Mouse (Mus musculus): ENCODE results near the gene Ptpn11. TPM values are rescaled to one million over a fixed set of nuclear protein-coding genes. Genes with fewer than 3 reads are reported as not detected.
"Not testable (repeated sequence)": the region's sequence is repeated elsewhere in the genome, so short reads cannot be mapped to it uniquely, and the experiment has no call there.

The Ptpn11 gene
- total RNA-seq, 2 experiments from 2014 or later: 68.7 to 72.8 TPM

DNA sequence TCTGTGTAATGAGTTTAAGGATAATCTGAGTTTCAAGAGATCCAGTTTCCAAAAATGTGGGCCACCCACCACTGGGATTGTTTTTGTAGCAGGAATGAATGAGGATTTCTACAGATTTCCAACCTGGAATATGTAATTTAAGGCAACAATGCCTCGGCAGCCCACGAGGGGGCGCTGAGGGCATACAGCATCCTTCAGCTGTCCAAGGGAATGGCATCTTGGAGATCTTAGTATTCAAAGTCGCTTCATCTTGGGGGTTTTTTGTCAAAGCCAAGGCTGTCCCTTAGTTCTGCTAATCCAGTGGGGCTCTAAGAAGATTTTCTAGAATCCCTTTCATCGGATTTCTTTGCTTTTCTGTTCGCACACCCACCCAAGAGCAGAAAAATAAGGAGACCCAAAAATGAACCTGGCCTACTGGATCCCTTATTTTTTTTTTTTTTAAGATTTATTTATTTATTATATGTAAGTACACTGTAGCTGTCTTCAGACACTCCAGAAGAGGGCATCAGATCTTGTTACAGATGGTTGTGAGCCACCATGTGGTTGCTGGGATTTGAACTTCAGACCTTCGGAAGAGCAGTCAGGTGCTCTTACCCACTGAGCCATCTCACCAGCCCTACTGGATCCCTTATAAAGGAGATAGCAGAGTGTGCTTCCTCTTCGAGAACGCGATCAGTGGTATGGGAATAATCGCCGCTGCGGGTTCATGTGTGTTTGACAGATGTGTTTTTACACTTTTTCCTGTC lies 24.4 kb upstream of the Ptpn11 start:
- DNase-seq: peak; percentile 73

DNA sequence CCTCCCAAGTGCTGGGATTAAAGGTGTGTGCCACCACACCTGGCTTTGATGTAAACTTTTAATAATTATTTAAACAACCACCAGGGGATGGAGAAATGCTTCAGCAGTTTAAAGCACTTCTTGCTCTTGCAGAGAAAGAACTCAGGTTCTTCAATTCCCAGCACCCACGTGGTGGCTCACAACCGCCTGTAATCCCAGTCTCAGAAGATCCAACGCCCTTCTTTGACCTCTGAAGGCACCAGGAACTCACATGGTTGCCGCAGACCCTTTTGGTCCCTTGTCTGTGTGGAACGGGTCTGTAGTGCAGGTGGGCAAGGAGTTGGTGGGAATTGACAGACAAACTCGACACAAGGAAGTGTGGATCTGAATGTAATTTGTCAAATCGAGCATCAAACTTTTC lies 23.5 kb upstream of the Ptpn11 start:
- DNase-seq: no peak

DNA sequence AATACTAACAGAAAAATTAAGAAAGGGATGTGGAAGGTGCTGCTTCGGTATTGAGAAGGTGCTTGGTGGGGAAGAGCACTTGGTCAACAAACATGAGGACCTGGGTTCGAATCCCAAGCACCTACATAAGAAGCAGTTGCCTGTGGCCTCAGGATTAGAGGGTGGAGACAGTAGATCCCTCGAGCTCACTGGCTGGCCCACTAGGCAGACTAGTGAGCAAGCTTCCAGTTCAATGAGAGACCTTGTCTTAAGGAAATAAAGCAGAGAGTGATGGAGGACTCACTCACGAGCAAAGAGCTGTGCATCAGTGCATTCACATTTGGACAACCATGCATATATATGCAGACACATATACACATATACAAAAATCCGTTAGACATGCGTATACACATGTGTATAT lies 20.9 kb upstream of the Ptpn11 start:
- no peak for DNase-seq

DNA sequence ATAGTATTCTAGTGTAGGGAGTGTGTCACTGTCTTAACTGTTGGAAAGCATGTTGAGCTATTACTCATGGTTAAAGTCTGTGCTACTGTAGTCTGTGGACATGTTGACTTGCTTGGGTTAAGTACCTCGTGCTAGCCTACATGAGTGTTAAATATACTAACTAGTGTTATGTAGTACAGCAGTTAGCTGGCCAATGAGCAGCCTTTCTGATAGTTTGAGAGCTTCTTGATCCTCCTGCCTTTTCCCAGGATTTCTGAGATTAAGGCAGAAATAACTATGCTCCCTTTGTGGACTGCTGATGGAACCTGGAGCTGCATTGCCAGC lies 19.4 kb upstream of the Ptpn11 start:
- DNase-seq: no peak

GRCm38 (mm10) chr5:121209755-121210600 lies 18.8 kb upstream of the Ptpn11 start:
- DNase-seq: no peak

GRCm38 (mm10) chr5:121206984-121207383 lies 15.8 kb upstream of the Ptpn11 start:
- DNase-seq: no peak

- DNase-seq: no peak
These were observed 15.3 kb upstream of the Ptpn11 start for GRCm38 (mm10) chr5:121206540-121206939.

- DNase-seq: not testable (repeated sequence)
These were observed 14.4 kb upstream of the Ptpn11 start for GRCm38 (mm10) chr5:121205537-121206130.

DNA sequence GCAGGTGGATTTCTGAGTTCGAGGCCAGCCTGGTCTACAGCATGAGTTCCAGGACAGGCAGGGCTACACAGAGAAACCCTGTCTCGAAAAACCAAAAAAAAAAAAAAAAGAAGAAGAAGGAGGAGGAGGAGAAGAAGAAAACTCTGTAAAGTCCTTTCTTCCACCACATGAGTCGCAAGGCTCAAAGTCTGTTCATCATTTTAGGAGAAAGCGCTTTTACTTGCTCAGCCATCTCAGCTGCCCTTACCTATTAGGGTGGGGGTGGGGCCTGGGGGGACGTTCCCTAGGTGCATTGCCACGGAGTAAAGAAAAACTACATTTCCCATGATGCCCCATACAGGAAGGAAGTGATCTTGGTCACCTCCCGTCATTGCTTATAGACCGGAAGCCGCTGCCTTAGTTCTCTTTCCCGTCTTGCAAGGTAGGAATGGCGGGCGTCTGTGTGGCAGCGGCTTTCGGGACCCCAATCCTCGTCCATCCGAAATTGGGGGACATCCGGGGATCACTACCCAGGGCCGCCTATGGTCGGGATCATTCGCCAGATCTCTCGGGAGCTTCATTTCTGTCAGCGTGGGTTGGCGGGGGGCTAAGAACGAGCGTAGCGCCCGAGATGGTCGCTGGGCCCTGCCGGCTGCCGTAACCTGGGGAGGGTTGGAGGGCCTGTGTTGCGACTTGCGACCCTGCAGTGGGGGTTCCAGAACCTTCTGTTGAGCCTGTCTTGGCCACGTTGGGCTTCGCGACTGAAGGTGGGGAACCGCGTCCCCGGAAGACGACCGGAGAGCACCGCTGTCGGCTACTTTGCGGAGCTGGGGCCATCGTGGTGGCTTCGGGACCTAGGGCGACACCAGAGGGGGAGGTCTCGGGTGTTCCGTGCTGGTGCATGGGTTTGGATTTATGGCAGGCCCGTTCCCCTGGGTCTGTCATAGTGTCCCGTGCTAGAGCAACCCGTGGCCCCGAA lies 13.2 kb upstream of the Ptpn11 start, which contains the start of gene Rpl6:
TSS of gene Rpl6 (plus strand) at position 350 of the 958 bp plus-strand sequence.
- peak; percentile 69 for DNase-seq

DNA sequence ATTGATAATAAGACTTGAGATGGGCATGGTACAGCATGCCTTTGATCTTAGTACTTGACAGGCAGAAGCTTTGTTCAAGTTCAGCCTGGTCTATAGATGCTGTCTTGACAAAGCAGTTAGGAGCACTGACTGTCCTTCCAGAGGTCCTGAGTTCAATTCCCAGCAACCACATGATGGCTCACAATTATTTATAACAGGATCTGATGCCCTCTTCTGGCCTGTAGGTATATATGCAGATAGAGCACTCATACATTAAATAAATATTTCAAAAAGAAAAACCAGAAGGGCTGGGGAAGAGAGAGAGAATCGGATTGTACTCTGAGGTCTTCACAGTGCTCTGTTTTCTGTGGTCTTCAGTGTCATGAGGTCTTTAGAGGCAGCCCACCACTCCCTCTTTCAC lies 11.3 kb upstream of the Ptpn11 start:
- DNase-seq: no peak

GRCm38 (mm10) chr5:121201739-121202138 lies 10.5 kb upstream of the Ptpn11 start:
- DNase-seq: no peak

- no peak for DNase-seq
These were observed 7.2 kb upstream of the Ptpn11 start for GRCm38 (mm10) chr5:121198376-121198775.

DNA sequence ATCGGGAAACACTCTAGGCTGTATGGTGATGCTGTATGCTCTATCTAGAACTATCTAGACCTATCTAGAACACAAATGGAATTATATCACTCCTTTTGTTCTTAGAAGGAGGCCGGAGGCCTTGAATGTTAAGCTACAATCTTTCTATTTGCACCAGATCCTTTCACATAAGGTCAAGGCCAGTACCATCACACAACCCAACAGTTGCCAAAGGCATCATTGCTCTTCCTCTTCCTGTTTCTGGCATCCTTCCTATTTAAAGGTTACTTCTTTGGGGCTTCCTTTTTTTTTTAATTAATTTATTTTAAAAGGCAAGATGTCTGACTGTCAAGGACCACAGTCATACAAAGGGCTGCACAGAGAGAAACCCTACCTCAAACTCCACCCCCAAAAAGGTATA lies 6.1 kb upstream of the Ptpn11 start:
- DNase-seq: no peak

DNA sequence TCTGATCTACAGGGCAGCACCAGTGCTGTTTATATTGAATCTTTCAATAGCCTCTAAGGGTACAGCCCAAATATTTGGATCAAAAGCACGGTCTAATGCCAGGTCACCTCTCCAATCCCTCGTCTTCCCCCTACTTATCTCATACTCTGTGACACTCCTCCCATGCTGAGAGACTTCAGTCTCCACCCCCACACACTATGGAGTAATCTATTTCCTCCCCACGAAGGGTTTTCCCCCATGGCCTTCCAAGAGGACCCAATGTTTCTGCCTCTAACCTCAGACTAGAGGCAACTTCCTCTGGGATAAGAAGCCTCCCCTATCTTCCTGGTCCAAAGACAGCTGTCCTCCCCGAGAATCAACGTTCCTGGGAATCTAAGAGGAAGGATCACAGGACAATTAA lies 5.6 kb upstream of the Ptpn11 start:
- no peak for DNase-seq

- DNase-seq: no peak
These were observed 3.0 kb upstream of the Ptpn11 start for GRCm38 (mm10) chr5:121194173-121194572.

DNA sequence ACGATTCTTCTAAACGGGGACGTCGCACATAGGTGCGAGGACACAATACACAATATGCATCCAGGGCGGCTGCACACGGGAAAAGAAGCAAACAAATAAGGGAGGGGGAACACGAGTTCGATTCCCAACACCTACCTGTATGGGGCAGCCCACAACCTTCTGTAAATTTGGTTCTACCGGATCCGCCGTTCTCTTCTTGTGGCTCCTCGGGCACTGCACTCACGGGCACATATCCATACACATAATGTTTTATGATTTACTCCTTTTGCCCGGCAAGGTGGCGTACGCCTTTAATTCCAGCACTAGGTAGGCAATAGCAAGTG lies 348 bp upstream of the Ptpn11 start:
- no peak for DNase-seq

DNA sequence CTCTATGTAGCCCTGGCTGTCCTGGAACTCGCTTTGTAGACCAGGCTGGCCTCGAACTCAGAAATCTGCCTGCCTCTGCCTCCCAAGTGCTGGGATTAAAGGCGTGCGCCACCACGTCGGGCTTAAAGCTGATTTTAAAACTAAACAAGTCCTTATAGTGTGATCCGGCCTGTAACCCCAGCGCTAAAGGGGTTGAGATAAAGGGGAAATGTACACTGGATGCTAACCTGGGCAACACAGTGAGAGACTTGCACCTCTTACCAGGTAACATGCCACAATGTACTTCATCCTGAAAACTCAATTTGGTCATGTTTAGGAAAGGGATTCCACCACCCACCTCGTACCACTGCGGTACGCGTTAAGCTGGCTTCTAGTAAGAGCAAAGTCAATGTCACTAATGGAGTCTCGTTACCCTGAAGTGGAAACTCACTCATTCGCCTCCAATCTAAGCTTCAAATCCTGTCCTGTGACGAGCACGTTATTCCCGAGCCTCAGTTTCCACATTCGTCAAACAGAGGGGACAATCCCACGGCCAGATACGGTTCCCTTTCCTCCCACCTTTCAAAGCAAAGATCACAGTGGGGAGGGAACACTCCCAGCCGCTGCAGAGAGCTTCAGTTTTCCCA lies 874 bp downstream of the Ptpn11 start:
- DNase-seq: no peak

DNA sequence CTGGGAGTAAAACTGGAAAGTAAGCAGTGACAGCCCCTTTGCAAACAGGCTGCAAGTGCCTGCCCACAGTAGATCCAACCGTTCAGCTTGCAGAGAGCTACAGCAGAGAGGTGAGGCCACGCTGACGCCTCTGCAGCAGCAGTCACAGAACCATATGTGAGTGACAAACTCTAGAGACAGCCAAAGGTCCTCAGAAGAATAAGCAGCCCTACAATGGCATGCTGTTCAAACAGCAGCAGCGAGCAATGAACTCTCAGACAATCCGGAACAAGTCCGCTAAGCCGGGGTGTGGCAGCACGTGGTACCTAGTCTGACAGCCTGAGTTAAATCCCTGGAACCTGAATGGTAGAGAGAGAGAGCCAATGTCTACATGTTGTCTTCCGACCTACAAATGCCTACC lies 2.0 kb downstream of the Ptpn11 start:
- no peak for DNase-seq

GRCm38 (mm10) chr5:121188265-121188664 lies 2.9 kb downstream of the Ptpn11 start:
- DNase-seq: no peak

GRCm38 (mm10) chr5:121187580-121188001 lies 3.6 kb downstream of the Ptpn11 start:
- no peak for DNase-seq

GRCm38 (mm10) chr5:121184945-121185551 lies 6.1 kb downstream of the Ptpn11 start:
- DNase-seq: no peak
